Mouse (Mus musculus) spleen, postnatal 14 days (tissue): ENCODE data around the gene Hras.
A peak's percentile ranks its signal among the peaks of the same experiment; 100 is the strongest.

ENCODE experiments used
- DNase-seq, 2 experiments: peaks; one replicate each; pipeline ENCODE4 v3.0.0; 2021 to 2022; ENCODE audit warnings: low spot score in 2 of 2

Gene Hras

DNA sequence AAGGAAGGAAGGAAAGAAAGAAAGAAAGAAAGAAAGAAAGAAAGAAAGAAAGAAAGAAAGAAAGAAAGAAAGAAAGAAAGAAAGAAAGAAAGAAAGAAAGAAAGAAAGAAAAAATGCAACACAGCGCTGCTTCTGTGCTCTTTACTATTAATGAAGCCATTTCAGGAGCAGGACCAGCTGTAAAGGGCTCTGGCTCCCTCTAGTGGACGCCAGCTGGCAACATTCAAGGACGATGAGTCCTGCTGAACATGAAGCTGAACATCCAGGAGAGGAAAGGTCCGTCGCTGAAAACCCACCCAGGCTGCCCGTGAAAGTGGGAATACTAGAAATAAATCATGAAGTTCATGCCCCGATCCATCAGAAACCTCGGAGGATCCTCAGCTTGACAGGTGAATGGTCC is 17.6 kb downstream of the Hras start:
- DNase-seq: peak; percentile 75 to 87

DNA sequence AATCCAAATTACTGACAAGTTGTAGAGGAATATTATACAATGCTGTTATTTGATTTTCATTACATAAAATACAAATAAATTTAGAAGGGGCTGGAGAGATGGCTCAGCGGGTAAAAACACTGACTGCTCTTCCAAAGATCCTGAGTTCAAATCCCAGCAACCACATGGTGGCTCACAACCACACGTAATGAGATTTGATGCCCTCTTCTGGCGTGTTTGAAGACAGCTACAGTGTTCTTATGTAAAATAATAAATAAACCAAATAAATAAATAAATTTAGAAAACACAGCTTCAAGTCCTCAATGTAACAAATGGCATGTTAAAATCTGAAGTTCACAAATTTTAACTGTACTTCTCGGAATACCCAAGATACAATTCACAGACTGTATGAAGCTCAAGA is 18.7 kb downstream of the Hras start:
- no peak for DNase-seq

DNA sequence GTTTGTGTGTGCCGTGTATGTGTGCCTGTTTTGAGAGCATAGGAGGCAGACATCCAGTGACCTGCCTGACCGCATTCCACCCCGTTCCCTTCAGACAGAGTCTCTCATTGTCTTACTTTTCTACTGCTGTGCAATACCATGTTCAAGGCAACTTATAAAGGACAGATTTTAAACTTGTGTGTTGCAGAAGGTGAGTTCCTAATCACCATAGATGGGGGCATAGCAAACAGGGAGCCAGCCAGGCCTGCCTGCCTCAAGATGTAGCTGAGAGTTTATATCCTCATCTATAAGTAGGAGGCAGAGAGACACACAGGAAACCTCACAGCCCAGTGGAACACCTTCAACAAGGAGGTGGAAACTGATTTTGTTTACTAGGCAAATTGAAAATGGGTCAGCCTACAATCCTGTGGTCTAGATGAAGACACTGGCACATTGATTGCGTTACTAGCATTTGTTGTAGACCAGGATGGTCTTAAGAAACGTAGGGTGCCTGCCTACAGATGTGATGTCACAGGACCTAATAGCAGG is 20.4 kb downstream of the Hras start:
- DNase-seq: no peak

DNA sequence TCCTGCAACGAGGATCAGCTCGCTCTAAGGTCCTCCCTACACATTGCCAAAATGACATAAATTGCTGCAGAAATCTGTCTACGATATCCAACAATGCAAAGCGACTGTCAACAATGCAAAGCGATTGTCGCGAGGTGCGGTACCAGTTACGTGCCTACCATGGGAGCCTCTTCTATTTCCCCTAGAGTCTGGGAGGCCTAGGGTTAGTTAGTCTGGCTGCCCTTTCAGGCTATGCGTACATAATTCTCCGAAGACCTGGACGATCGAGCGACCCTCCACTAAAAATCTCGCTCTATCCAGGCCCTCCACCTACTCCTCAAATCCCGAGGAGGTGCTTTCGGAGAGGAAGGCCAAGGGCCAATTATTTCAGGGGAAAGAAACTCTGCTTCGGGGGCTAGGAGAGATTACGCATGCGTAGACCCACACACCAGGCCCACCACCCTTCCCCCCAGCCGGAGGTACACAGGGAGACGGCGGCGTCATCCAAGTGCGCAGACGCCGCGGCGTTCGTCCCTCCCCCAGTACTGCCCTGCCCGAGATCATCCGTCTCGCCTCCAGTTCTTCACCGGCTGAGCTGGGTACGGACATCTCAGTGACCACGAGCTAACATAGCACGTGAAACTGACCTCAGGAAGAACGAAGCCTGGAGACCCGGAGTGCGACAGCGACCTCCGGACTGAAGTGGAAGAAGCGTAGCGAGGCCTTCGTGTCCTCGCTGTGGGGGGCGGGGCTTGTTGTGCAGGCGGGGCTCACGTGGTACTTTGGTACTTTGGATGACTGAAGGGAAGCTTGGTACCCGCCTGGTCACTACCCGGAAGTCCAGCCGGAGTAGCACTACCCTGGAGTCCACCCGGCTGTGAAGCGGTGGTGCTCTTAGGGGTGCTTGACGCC is 21.4 kb downstream of the Hras start, which contains the start of gene Rnh1:
Gene Rnh1 (minus strand): TSS at position 742 of the 891 bp plus-strand sequence.
- peak; percentile 68 to 75 for DNase-seq

DNA sequence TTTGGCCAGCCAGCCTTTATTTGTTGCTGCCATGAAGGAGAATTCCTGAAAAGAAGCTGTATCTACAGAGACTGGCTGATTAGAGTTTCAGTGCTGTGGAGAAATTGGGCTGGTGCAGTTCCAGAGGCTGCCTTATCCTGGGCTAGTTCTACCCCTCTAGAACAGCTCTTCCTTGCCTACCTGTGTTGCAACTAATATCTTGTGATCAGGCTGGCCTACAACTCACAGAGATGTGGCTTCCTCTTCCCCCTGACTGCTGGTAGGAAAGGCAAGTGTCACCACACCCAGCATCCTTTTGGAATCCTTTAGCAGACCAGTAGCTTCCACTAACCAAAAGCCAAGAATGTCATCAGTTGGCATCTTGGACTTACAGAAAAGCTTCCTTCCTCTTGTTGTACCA is 23.9 kb downstream of the Hras start:
- DNase-seq: no peak

DNA sequence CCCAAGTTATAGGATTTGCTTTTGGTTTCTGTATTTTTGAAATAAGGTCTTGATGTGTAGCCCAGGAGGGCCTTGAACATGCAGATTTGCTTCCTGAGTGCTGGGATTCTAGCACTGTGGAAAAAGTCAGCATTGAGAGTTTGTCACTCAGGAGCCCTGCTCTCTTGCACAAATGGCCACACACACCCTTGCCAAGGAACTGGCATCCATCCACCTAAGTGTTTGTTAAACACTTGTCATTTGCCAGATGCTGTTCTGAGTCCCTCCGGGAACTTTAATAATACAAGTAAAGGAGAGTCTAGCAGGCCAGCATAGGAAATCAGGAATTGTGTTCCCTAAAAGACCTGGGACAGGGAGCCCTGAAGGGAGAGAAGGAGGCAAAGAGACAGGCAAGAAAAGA is 24.5 kb downstream of the Hras start:
- no peak for DNase-seq

DNA sequence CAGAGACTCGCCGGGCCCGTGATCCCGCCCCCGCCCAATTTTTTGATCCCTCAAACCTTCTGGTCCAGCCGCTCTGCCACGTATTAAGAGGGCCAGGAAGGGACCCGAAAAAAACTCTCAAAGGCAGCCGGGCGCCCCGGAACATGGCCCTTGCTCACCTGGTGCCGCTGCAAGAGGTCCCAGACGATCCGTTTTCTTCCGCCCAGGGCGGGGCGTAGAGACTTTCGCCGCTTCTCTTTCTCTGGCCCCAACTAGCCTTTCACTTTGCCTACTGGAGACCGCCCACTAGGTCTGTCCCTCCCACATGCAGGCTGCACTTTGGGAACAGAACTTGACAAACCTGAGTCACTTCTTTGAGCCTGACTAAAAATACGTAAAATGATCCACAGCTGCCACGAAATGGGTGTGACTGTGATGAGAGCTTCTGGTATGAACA is 25.3 kb downstream of the Hras start:
- DNase-seq: peak; percentile 53 to 58

DNA sequence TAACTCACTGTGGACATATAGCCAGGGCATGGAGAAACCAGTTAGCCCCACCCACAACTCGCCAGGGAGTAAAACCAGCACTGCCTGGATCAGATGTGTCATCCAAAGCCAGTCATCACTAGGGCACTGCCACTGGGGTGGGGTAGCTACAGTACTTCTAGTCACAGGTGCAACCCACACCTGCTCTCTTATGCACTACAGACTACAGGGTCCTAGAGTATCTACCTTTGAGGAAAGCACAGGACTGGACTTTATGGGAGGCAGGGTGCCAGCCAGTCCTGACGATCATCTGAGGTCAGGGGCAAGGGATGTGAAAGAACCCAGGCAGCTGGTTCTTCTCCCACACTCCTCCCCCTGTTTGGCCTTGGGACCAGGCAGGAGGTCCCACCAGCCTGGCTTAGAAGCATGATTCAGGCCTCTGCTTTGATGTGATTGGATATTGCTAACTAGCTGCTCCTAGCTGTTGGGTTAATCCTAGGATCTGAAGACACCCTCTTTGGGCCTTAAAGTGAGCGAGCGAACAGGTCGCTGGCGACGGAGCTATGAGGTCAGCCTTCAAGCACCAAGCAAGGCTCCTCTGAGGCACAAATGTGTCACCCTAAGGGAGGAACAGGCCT is 25.8 kb downstream of the Hras start:
- no peak for DNase-seq

DNA sequence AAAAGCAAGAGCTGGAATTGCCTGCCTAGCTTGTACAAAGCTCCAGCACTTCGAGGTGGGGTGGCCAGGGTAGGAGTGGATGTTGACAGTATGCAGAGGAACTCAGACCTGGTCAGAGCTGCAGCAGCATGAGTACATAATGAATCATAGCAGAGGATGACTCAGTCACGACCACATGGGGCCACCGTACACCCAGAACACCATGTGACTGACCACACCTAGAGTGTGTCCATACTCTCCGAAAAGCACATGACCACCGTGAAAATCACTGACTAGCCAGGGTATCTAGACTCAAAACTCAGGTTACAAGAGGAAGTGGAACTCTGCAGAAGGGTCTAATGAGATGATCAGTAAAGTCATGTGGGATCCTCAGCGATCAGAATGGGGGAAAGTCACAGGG is 29.0 kb downstream of the Hras start:
- no peak for DNase-seq

DNA sequence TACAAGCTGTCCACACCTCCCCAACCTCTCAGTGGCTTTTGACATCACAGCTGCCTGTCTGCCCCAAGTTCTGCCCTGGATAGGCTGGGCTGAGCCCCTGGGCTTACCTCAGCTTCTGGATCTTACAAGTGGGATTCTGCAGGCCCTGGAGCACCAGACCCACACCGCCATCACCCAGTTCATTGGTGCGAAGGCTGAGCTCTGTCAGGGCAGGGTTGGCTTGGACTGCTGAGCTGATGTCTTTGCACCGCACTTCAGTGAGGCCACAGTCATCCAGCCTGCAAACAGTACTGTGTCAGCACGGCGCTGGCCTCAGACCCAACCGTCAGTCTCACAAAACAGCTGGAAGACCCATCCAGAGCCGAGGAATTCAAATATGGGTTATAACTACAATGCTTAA is 29.4 kb downstream of the Hras start:
- no peak for DNase-seq

DNA sequence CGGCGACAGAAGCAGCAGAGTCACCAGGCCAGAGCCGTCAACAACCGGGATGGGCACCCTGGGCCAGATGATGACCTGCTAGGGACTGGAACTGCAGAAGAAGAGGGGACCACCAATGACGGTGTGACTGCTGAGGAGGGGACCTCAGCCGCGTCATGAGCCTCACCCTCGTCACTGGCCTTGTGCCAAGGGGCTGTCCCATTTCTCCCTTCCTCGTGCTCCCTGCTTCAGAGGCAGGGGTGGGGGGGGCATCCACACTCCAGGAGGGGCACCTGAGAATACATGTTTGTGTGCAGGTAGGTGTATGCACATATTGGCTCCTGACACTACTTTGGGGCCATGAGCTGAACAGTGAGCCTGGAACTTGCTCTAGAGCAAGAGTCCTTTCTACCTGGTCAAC is 38.4 kb downstream of the Hras start:
- no peak for DNase-seq

DNA sequence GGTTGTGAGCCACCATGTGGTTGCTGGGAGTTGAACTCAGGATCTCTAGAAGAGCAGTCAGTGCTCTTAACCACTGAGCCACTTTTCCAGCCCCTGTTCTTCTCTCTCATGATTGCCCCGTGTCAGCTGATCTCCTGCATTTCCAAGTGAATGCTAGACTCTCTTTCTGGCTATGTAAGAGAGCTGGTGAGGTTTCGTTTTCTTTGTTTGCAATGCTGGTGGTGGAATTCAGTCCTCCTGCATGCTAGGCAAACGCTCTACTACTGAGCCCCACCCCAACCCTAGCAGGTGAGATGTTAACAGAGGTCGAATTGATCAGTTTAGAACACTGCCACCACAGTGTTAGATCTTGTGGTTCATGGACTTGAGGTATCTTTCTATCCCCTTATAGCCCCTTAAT is 45.2 kb downstream of the Hras start:
- no peak for DNase-seq

DNA sequence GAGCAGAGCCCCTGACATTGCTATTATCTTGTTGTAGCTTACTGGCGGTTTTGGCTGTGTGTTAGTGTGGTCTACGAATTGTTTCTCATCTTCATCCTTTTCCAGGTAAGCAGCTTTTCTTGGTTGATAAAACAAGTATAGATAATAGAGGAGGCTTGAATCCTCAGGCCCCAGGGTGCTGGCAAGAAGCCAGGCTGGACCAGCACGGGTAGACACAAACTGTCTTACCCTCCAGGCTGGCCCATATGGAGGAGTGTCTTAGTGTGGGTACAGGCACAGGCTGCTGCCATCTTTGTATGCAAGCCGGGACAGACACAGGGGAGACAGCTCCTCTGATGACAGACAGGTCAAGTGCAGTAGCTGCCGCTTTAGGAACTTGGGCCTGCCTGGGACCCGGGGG is 46.8 kb downstream of the Hras start:
- DNase-seq: no peak

DNA sequence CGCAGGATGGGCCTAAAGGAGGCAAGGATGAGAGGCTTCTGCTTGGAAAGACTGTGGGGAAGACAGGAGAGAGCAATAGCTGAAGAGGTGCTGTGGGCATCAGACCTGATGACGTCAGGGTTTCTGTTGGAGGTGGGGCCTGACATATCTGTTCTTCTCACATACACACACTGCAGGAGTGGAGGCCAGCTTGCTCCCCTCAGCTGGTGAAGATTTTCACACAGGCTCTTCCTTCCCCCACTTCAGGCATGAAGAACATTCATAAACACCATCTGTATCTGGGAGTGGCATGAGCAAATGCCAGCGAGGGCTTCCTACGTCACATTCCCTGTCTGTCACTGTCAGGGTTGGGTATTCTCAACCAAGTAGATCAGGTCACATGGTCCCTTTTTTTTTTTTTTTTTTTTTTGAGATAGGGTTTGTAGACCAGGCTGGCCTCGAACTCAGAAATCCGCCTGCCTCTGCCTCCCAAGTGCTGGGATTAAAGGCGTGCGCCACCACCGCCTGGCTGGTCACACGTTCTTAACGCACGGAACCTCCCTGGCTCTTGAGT is 47.7 kb downstream of the Hras start:
- no peak for DNase-seq

DNA sequence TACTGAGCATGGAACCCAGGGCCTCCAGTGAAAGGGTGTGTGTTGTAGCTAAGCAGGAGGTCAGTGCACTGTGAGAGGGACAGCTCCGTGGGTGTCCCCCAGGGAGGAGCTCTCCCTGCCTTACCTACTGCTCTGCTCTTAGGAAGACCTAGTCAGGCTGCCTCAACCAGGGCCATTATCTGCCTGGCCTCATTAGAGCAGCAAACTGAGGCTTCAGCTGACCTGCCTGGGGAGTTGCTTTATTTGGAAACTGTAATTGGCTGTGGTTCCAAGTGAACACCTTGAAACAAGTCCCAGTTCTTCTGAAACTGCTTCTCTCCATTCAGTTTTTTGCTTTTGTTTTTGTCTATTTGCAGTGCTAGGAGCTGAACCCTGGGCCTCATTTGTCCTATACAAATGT is 48.4 kb downstream of the Hras start:
- DNase-seq: no peak

DNA sequence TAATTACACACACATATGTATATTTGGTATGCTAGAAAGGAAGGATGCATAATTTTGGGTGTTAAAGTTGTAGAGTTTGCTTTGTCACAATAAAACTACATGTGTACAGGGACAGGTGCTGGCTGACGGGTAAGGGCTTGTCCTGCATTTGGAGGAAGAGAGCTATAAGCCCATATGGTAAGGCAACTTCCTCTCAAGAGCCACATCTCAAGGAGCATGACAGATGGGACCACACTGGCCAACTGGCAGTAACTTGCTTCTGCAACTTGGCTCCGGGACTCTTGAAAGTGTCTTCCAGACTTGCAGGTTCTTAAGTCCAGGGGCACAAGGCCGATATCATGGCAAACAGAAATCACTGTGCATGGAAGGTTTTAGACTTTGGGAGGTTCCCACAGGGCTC is 49.2 kb downstream of the Hras start:
- DNase-seq: no peak

DNA sequence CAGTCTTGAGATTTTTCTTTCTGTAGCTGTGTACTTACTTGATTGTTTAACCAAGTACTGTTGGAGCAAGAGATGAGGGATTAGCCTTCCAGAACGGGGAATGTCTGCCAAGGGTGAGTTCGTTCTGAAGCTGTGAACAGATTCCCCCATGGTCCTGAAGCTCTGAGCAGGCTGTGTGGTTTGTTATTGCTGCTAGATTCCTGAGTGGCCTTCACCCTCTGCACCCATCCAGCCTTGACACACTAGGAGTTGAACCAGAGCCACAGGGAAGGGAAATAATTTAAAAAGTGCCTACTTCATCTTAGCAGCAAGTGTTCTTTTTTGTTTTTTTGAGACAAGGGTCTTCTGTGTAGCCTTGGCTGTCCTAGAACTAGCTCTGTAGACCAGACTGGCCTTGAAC is 49.9 kb downstream of the Hras start:
- no peak for DNase-seq

DNA sequence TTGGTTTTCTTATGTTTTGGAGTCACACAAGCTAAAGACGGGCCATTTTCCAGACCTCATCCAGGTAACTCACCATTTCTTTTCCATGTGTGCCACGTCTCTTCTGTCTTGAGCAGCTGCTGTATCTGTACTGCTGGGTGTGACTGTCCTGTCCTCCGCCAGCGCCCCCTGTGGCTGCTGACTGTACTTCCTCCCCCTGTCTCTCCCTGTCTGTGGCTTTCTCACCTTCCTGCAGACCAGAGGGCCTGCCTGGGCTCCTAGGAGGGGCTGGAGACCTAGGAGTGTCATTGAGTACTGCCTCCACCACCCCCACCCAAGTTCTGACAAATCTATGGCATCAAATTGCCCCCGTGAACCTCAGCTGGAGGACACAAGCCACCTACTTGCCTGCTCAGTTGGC is 50.7 kb downstream of the Hras start:
- DNase-seq: peak; percentile 33 to 65

DNA sequence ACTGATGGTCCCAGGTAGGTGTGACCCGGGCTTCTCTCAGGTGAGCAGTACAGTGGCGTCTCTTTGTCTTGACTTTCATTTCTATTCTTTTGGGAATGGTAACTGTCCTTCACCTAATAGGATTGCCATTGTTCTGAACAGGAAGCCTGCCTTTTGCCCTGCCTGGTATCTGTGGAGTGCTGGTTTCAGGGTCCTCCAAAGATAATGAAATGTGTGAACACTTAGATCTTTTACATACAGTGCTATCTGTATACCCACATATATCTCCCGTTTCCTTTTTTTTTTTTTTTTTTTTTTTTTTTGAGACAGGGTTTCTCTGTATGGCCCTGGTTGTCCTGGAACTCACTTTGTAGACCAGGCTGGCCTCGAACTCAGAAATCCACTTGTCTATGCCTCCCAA is 52.5 kb downstream of the Hras start:
- DNase-seq: no peak
